Mouse (Mus musculus): ENCODE data around the gene Grb10.

GRCm38 (mm10) chr11:12039748-12040147, 1.3 kb upstream of the Grb10 start:
- no peak for TF ChIP-seq CTCF (IDR thresholded peaks at IDR 0.05; ENCODE audit: extremely low read depth, insufficient read depth, insufficient read length, insufficient replicate concordance)
- TF ChIP-seq POLR2A (IDR thresholded peaks at IDR 0.05; ENCODE audit: low read depth, low read length): no peak
